Mouse (Mus musculus) left cerebral cortex, adult 9 months (tissue): ENCODE measurements around the gene Ydjc.

Experiments
- DNase-seq, 2 experiments: peaks; one replicate each; pipeline ENCODE4 v3.0.0; 2022; ENCODE audit warnings: low spot score in 2 of 2

Gene Ydjc

GRCm38 (mm10) chr16:17144339-17144738, at the start of gene Ydjc:
Gene Ydjc, plus strand, starts transcription at chr16:17144621.
- DNase-seq, result no peak

GRCm38 (mm10) chr16:17096938-17097337, 47.5 kb upstream of the Ydjc start:
- no peak for DNase-seq

- DNase-seq, result no peak
Observed at GRCm38 (mm10) chr16:17102630-17103220, 41.7 kb upstream of the Ydjc start.

- no peak for DNase-seq
Observed at GRCm38 (mm10) chr16:17104600-17104999, 39.8 kb upstream of the Ydjc start.

- peak; percentile 35 to 65 for DNase-seq
Observed at GRCm38 (mm10) chr16:17110771-17111743, 33.4 kb upstream of the Ydjc start, which contains the start of gene Ppil2. Gene Ppil2, minus strand, starts transcription at chr16:17111257.

GRCm38 (mm10) chr16:17117309-17117799, 27.1 kb upstream of the Ydjc start:
- DNase-seq, result no peak

- no peak for DNase-seq
Observed at GRCm38 (mm10) chr16:17121569-17121968, 22.9 kb upstream of the Ydjc start.

GRCm38 (mm10) chr16:17124119-17124870, 20.1 kb upstream of the Ydjc start:
- no peak for DNase-seq

GRCm38 (mm10) chr16:17124871-17125520, 19.4 kb upstream of the Ydjc start, which contains the start of gene 2610318N02Rik:
Gene 2610318N02Rik, minus strand, starts transcription at chr16:17125167.
- peak in 1 of 2 experiments; percentile 74 for DNase-seq

GRCm38 (mm10) chr16:17127292-17127691, 17.1 kb upstream of the Ydjc start:
- DNase-seq, result no peak

- no peak for DNase-seq
Observed at GRCm38 (mm10) chr16:17131191-17132088, 13.0 kb upstream of the Ydjc start.

GRCm38 (mm10) chr16:17132089-17132905, 12.1 kb upstream of the Ydjc start, which contains the start of gene Sdf2l1:
Gene Sdf2l1, minus strand, starts transcription at chr16:17132383.
- DNase-seq, result peak; percentile 94 to 99

- no peak for DNase-seq
Observed at GRCm38 (mm10) chr16:17132906-17133200, 11.6 kb upstream of the Ydjc start.

GRCm38 (mm10) chr16:17137355-17137754, 7.1 kb upstream of the Ydjc start:
- DNase-seq, result no peak

GRCm38 (mm10) chr16:17146772-17147235, 2.4 kb downstream of the Ydjc start, which contains the start of gene Ccdc116:
Gene Ccdc116, minus strand, starts transcription at chr16:17147229.
- DNase-seq, result peak; percentile 57 to 80

GRCm38 (mm10) chr16:17147391-17147929, 3.0 kb downstream of the Ydjc start:
- DNase-seq, result no peak

GRCm38 (mm10) chr16:17148084-17148483, 3.7 kb downstream of the Ydjc start:
- DNase-seq, result no peak

GRCm38 (mm10) chr16:17150520-17151258, 6.3 kb downstream of the Ydjc start:
- no peak for DNase-seq
